Mouse (Mus musculus): Measurements from ENCODE around the gene Fam193a. TPM values are rescaled to one million over a fixed set of nuclear protein-coding genes. Genes with fewer than 3 reads are reported as not detected.

Fam193a gene
- total and polyA plus RNA-seq, 3 experiments = 10.9 to 317 (median 37.1) TPM

GRCm38 (mm10) chr5:34501588-34501987 lies 131.9 kb downstream of the Fam193a start:
- H3K79me2 ChIP-seq (ENCODE audit: control insufficient read depth, insufficient read depth, low read length, poor library complexity) = no peaks in the 10 kb centered on the region
- no peak overlapping the region for H3K27ac ChIP-seq (ENCODE audit: control insufficient read depth, low read depth, low read length)
- peaks cover 0 to 4% of the 10 kb centered on the region in 2 experiments; a peak in 1 of 4 replicates for H3K36me3 ChIP-seq (ENCODE audit: control insufficient read depth in 1 of 2, insufficient read depth in 2 of 2, low read length in 2 of 2)
- no peak for DNase-seq (ENCODE audit: low read depth, low spot score)
- H3K9ac ChIP-seq (ENCODE audit: control insufficient read depth, low read depth, low read length, poor library complexity, severe bottlenecking) = no peak overlapping the region
- H3K4me1 ChIP-seq (ENCODE audit: control insufficient read depth in 1 of 2, insufficient read depth in 2 of 2, low read length in 2 of 2) = no peaks in the 10 kb centered on the region
- H3K27me3 ChIP-seq (ENCODE audit: control insufficient read depth in 1 of 2, insufficient read depth in 2 of 2, low read length in 2 of 2) = no peaks in the 10 kb centered on the region
- no peak overlapping the region for H3K4me3 ChIP-seq (ENCODE audit: control insufficient read depth in 1 of 2, insufficient read depth in 1 of 2, low read depth in 2 of 2, low read length in 2 of 2)
- no peaks in the 10 kb centered on the region for H3K9me3 ChIP-seq (replicated peaks; ENCODE audit: insufficient read depth, low read length)
- TF ChIP-seq MYB (IDR thresholded peaks at IDR 0.05; ENCODE audit: low read depth, low read length) = no peak
- no peak for TF ChIP-seq USF2 (IDR thresholded peaks at IDR 0.05; ENCODE audit: borderline replicate concordance in 1 of 2, insufficient read depth in 1 of 2, low read depth in 1 of 2, low read length in 2 of 2)
- TF ChIP-seq KAT2A (conservative IDR thresholded peaks at IDR 0.05; ENCODE audit: low read depth, low read length) = no peak
- TF ChIP-seq MYC (IDR thresholded peaks at IDR 0.05; ENCODE audit: low read depth, low read length) = no peak
- no peak for TF ChIP-seq TCF12 (IDR thresholded peaks at IDR 0.05; ENCODE audit: low read depth, low read length)
- TF ChIP-seq UBTF (IDR thresholded peaks at IDR 0.05; ENCODE audit: borderline replicate concordance, insufficient read depth, low read depth, low read length) = no peak
- no peak for TF ChIP-seq POLR2AphosphoS5 (IDR thresholded peaks at IDR 0.05; ENCODE audit: borderline replicate concordance, low read depth, low read length)
- TF ChIP-seq MAFK (IDR thresholded peaks at IDR 0.05; ENCODE audit: borderline replicate concordance, low read depth, low read length) = no peak
- no peak for TF ChIP-seq BHLHE40 (IDR thresholded peaks at IDR 0.05; ENCODE audit: borderline replicate concordance, low read depth, low read length)
- TF ChIP-seq CHD2 (IDR thresholded peaks at IDR 0.05; ENCODE audit: low read length) = no peak
- no peak for TF ChIP-seq SIN3A (IDR thresholded peaks at IDR 0.05; ENCODE audit: low read length)
- TF ChIP-seq NRF1 (IDR thresholded peaks at IDR 0.05; ENCODE audit: insufficient read depth, low read depth, low read length, poor library complexity, severe bottlenecking) = no peak
- no peak for TF ChIP-seq TBP (IDR thresholded peaks at IDR 0.05; ENCODE audit: low read depth, low read length)
- TF ChIP-seq ZKSCAN1 (IDR thresholded peaks at IDR 0.05; ENCODE audit: low read depth, low read length) = no peak

GRCm38 (mm10) chr5:34502411-34502810 lies 132.7 kb downstream of the Fam193a start:
- TF ChIP-seq CTCF (IDR thresholded peaks at IDR 0.05 in 2 of 3, conservative IDR thresholded peaks at IDR 0.05 in 1 of 3; ENCODE audit: control insufficient read depth in 1 of 3, insufficient read depth in 1 of 3, low read depth in 2 of 3, low read length in 3 of 3, poor library complexity in 1 of 3, severe bottlenecking in 1 of 3) = no peak
- no peak for TF ChIP-seq USF1 (IDR thresholded peaks at IDR 0.05; ENCODE audit: low read depth, low read length)
- no peak for TF ChIP-seq CHD1 (IDR thresholded peaks at IDR 0.05; ENCODE audit: low read depth, low read length)
- no peak for TF ChIP-seq MYC (IDR thresholded peaks at IDR 0.05; ENCODE audit: low read depth, low read length)
- no peak for TF ChIP-seq KAT2A (conservative IDR thresholded peaks at IDR 0.05; ENCODE audit: low read depth, low read length)
- no peak for TF ChIP-seq ELF1 (IDR thresholded peaks at IDR 0.05; ENCODE audit: low read depth, low read length)
- no peak for TF ChIP-seq MYB (IDR thresholded peaks at IDR 0.05; ENCODE audit: low read depth, low read length)
- TF ChIP-seq NELFE (IDR thresholded peaks at IDR 0.05; ENCODE audit: low read depth, low read length) = no peak
- TF ChIP-seq ZKSCAN1 (IDR thresholded peaks at IDR 0.05; ENCODE audit: low read depth, low read length) = no peak
- no peak for TF ChIP-seq E2F4 (IDR thresholded peaks at IDR 0.05; ENCODE audit: borderline replicate concordance, low read depth, low read length)
- no peak for TF ChIP-seq ZC3H11A (IDR thresholded peaks at IDR 0.05; ENCODE audit: low read depth, low read length)
- Histone ChIP-seq H3K9ac (ENCODE audit: control insufficient read depth, low read depth, low read length, poor library complexity, severe bottlenecking) (no peak overlapping the region), H3K4me1 (ENCODE audit: control insufficient read depth in 1 of 2, insufficient read depth in 2 of 2, low read length in 2 of 2) (no peaks in the 10 kb centered on the region), H3K4me3 (ENCODE audit: control insufficient read depth in 1 of 2, insufficient read depth in 1 of 2, low read depth in 2 of 2, low read length in 2 of 2) (no peak overlapping the region), H3K79me2 (ENCODE audit: control insufficient read depth, insufficient read depth, low read length, poor library complexity) (no peaks in the 10 kb centered on the region), H3K9me3 (replicated peaks; ENCODE audit: insufficient read depth, low read length) (no peaks in the 10 kb centered on the region), H3K36me3 (ENCODE audit: control insufficient read depth in 1 of 2, insufficient read depth in 2 of 2, low read length in 2 of 2) (peaks cover 0 to 3% of the 10 kb centered on the region in 2 experiments; a peak in 1 of 4 replicates), H3K27me3 (ENCODE audit: control insufficient read depth in 1 of 2, insufficient read depth in 2 of 2, low read length in 2 of 2) (no peaks in the 10 kb centered on the region), H3K27ac (ENCODE audit: control insufficient read depth, low read depth, low read length) (no peak overlapping the region)
- no peak for DNase-seq (ENCODE audit: low read depth, low spot score)

All from MEL (cell line).